Mouse (Mus musculus): ENCODE measurements around the gene Fntb.

GRCm38 (mm10) chr12:76894792-76895559 lies 129.6 kb downstream of the Fntb start:
- TF ChIP-seq CTCF (IDR thresholded peaks at IDR 0.05; ENCODE audit: low read depth, low read length): no peak
- no peak for TF ChIP-seq GATA1 (IDR thresholded peaks at IDR 0.05; ENCODE audit: borderline replicate concordance, low read length)
- TF ChIP-seq TAL1 (conservative IDR thresholded peaks at IDR 0.05; ENCODE audit: low read depth, low read length): no peak
- no peak for TF ChIP-seq POLR2AphosphoS5 (IDR thresholded peaks at IDR 0.05; ENCODE audit: insufficient replicate concordance, low read depth, low read length)
